Comparison of ENCODE assay signal across 8 mouse cellular contexts in genomic region chr8:13104691-13105086, GRCm38 (mm10). TPM values are rescaled to one million over a fixed set of nuclear protein-coding genes. Genes with fewer than 3 reads are reported as not detected.
DNase-seq lines count a peak whose midpoint lies in the region; TF ChIP-seq lines count a peak whose summit lies in the region.

No protein-coding gene starts in this region.

- no peaks in the 10 kb centered on the region for H3K9me3 ChIP-seq in megakaryocyte, embryonic 14.5 days

- TF ChIP-seq CTCF in gastrocnemius, adult 2 months (IDR thresholded peaks at IDR 0.05): peak; percentile 11; the same call in 1 of the 2 replicates

- H3K4me3 ChIP-seq in gastrocnemius, adult 2 months: peak overlapping the region; percentile 97
- peak overlapping the region; percentile 99 for H3K4me3 ChIP-seq in megakaryocyte, embryonic 14.5 days (replicated peaks)

- H3K36me3 ChIP-seq in megakaryocyte, embryonic 14.5 days (replicated peaks; ENCODE audit: low read length): peaks cover 32% of the 10 kb centered on the region

- no peaks in the 10 kb centered on the region for H3K27me3 ChIP-seq in megakaryocyte, embryonic 14.5 days (replicated peaks)

- H3K4me1 ChIP-seq in megakaryocyte, embryonic 14.5 days: peaks cover 60% of the 10 kb centered on the region

- peak; percentile 80 for DNase-seq in WW6 (ENCODE audit: low read depth, low spot score)
- DNase-seq in cerebellum, postnatal 4 days (ENCODE audit: low spot score in 2 of 2): peak; percentile 95
- peak; percentile 94 for DNase-seq in gastrocnemius, adult 2 months
- DNase-seq in hindlimb bud, embryonic 11.5 days (ENCODE audit: extremely low spot score, low read depth, low spot score): peak; percentile 42
- peak; percentile 82 to 95 for DNase-seq in left cerebral cortex, adult 8-10 months (ENCODE audit: low spot score in 2 of 2)
- DNase-seq in right cerebral cortex, postnatal 10 days (ENCODE audit: low spot score in 2 of 2): peak; percentile 95 to 97
- peak; percentile 92 for DNase-seq in urinary bladder, postnatal 25 days (ENCODE audit: low spot score)

- intact Hi-C loops in gastrocnemius, adult 2 months (cut with DNase I): loop anchor here (2.0 to 10.0 kb wide), 6 partner anchors 43 to 350 kb away; partner anchors contain the start of gene Atp11a

- H3K27ac ChIP-seq in gastrocnemius, adult 2 months: peak overlapping the region; percentile 98

RNA-seq across cellular contexts. Expression of gene Pcid2, which starts 0.6 kb away (rescaled TPM):
- 1 to 10 TPM; 7.4 to 7.7 TPM for total RNA-seq in gastrocnemius, adult 2 months (2021)
- 10 to 100 TPM; 24.6 to 33.1 (median 28.5) TPM for total RNA-seq in left cerebral cortex, adult 8-10 months (2022)
- polyA plus RNA-seq in megakaryocyte, embryonic 14.5 days (2012; ENCODE audit: insufficient read depth, low replicate concordance): 10.0 and 25.2 TPM in 2 replicates

RNA-seq across cellular contexts. Expression of gene Cul4a, which starts 0.7 kb away (rescaled TPM):
- 10 to 100 TPM; 67.6 to 68.5 TPM for total RNA-seq in gastrocnemius, adult 2 months (2021)
- 10 to 100 TPM; 52.9 to 58.8 (median 53.7) TPM for total RNA-seq in left cerebral cortex, adult 8-10 months (2022)
- 5.8 and 14.3 TPM in 2 replicates for polyA plus RNA-seq in megakaryocyte, embryonic 14.5 days (2012; ENCODE audit: insufficient read depth, low replicate concordance)

RNA-seq across cellular contexts. Expression of gene Proz, which starts 44.0 kb away (rescaled TPM):
- not detected for total RNA-seq in gastrocnemius, adult 2 months (2021)
- total RNA-seq in left cerebral cortex, adult 8-10 months (2022): not detected
- polyA plus RNA-seq in megakaryocyte, embryonic 14.5 days (2012; ENCODE audit: insufficient read depth, low replicate concordance): 0.08 TPM in 1 of 2 replicates, not detected in the other

RNA-seq across cellular contexts. Expression of gene Lamp1, which starts 54.3 kb away (rescaled TPM):
- total RNA-seq in gastrocnemius, adult 2 months (2021): 100 to 1,000 TPM; 378 to 400 TPM
- 100 to 1,000 TPM; 296 to 343 (median 307) TPM for total RNA-seq in left cerebral cortex, adult 8-10 months (2022)
- 228 and 359 TPM in 2 replicates for polyA plus RNA-seq in megakaryocyte, embryonic 14.5 days (2012; ENCODE audit: insufficient read depth, low replicate concordance)

Comparison
In these comparisons a context has a peak if more than half of its experiments do, and no peak if none do; other contexts are left out.
1. Peak in every context shown above with its lines: DNase-seq, H3K4me3 ChIP-seq and H3K27ac ChIP-seq.
2. DNase-seq: peak in every context shown above with its lines; median percentile 96 in right cerebral cortex, postnatal 10 days; 95 in cerebellum, postnatal 4 days; 94 in gastrocnemius, adult 2 months; 92 in urinary bladder, postnatal 25 days; 88 in left cerebral cortex, adult 8-10 months; 80 in WW6; 42 in hindlimb bud, embryonic 11.5 days.